In genomic region chr17:26357784-26358183, GRCm38 (mm10) we compare ENCODE assay signal across 13 mouse cellular contexts. TPM values are rescaled to one million over a fixed set of nuclear protein-coding genes. Genes with fewer than 3 reads are reported as not detected.
DNase-seq lines count a peak whose midpoint lies in the region; ATAC-seq lines count a peak whose summit lies in the region.
"Had no signal": no experiment of that assay in that cellular context is flagged by ENCODE, and none has a peak within 500 bp of the region (broad histone marks: within the 10 kb centered on the region; RNA-seq: fewer than 3 reads in every experiment).

No protein-coding gene starts in this region.

- no peaks in the 10 kb centered on the region for H3K9me3 ChIP-seq in lung, embryonic 15.5 days
- H3K9me3 ChIP-seq in neural tube, embryonic 15.5 days (replicated peaks) = no peaks in the 10 kb centered on the region
- H3K9me3 ChIP-seq: forebrain, embryonic 13.5 days; hindbrain, embryonic 10.5 days; liver, embryonic 15.5 days had no signal

- H3K4me3 ChIP-seq in lung, embryonic 15.5 days = no peak overlapping the region
- H3K4me3 ChIP-seq in neural tube, embryonic 15.5 days (replicated peaks) = no peak overlapping the region
- H3K4me3 ChIP-seq: forebrain, embryonic 13.5 days; hindbrain, embryonic 10.5 days; liver, embryonic 15.5 days had no signal

- H3K4me2 ChIP-seq in lung, embryonic 15.5 days = no peak overlapping the region
- no peak overlapping the region for H3K4me2 ChIP-seq in neural tube, embryonic 15.5 days
- H3K4me2 ChIP-seq: forebrain, embryonic 13.5 days; liver, embryonic 15.5 days had no signal

- H3K4me1 ChIP-seq in lung, embryonic 15.5 days = peaks cover 41% of the 10 kb centered on the region
- peaks cover 4% of the 10 kb centered on the region; the same call in 1 of the 2 replicates for H3K4me1 ChIP-seq in neural tube, embryonic 15.5 days

- ATAC-seq in lung, embryonic 15.5 days (ENCODE audit: borderline replicate concordance, extremely low read depth, low FRiP score, low TSS enrichment) = peak; percentile 82
- no peak for ATAC-seq in neural tube, embryonic 15.5 days (ENCODE audit: low FRiP score)
- ATAC-seq: forebrain, embryonic 13.5 days had no signal

- H3K36me3 ChIP-seq in lung, embryonic 15.5 days = no peaks in the 10 kb centered on the region
- H3K36me3 ChIP-seq in neural tube, embryonic 15.5 days = no peaks in the 10 kb centered on the region
- H3K36me3 ChIP-seq: hindbrain, embryonic 10.5 days; liver, embryonic 15.5 days had no signal

- peak; percentile 33 to 46 for DNase-seq in adrenal gland, postnatal 36 days
- DNase-seq in adrenal gland, postnatal 25 days = no peak
- DNase-seq in NIH3T3 (ENCODE audit: low read depth) = peak; percentile 33
- peak; percentile 47 for DNase-seq in kidney, adult 18-20 months
- DNase-seq in neural tube, embryonic 10.5 days (ENCODE audit: extremely low spot score, low spot score) = no peak
- DNase-seq in retina, postnatal 1 day = no peak
- DNase-seq: embryo, embryonic 11 days; right cerebral cortex, postnatal 4 days had no signal

- no peaks in the 10 kb centered on the region for H3K27me3 ChIP-seq in lung, embryonic 15.5 days
- H3K27me3 ChIP-seq in neural tube, embryonic 15.5 days (replicated peaks) = no peaks in the 10 kb centered on the region; the same call in 1 of the 2 replicates
- H3K27me3 ChIP-seq: forebrain, embryonic 13.5 days had no signal

- 22% methylated on average over 4 of the region's 4 CpGs for WGBS in lung, embryonic 15.5 days
- WGBS in neural tube, embryonic 15.5 days = 57% methylated on average over 4 of the region's 4 CpGs

- H3K27ac ChIP-seq in lung, embryonic 15.5 days = 0 out of 2 replicates have a peak overlapping the region, but pooled peaks have one; percentile 35
- H3K27ac ChIP-seq in neural tube, embryonic 15.5 days (replicated peaks) = no peak overlapping the region
- H3K27ac ChIP-seq: forebrain, embryonic 13.5 days; hindbrain, embryonic 10.5 days; liver, embryonic 15.5 days had no signal

- H3K9ac ChIP-seq in lung, embryonic 15.5 days = no peak overlapping the region
- no peak overlapping the region for H3K9ac ChIP-seq in neural tube, embryonic 15.5 days (replicated peaks)
- H3K9ac ChIP-seq: forebrain, embryonic 13.5 days; liver, embryonic 15.5 days had no signal

RNA-seq across cellular contexts. Expression of gene Neurl1b, which starts 56.8 kb away (rescaled TPM):
- 10 to 100 TPM; 43.0 to 57.4 TPM for total RNA-seq in adrenal gland, postnatal 36 days (2021)
- total RNA-seq in adrenal gland, postnatal 25 days (2021) = 49.1 and 57.1 TPM in 2 replicates
- polyA plus RNA-seq in lung, embryonic 15.5 days (2015; fragmentation: Nextera tagmentation; extraction: Ambion mirVana) = 1.8 and 2.0 TPM in 2 replicates
- 1.3 and 1.8 TPM in 2 replicates for polyA plus RNA-seq in neural tube, embryonic 15.5 days (2015; fragmentation: Nextera tagmentation; extraction: Ambion mirVana)

Comparison
In these comparisons a context has a peak if more than half of its experiments do, and no peak if none do; other contexts are left out.
1. DNase-seq: peak in adrenal gland, postnatal 36 days (2 of 2), NIH3T3 (single experiment) and kidney, adult 18-20 months (single experiment); none in adrenal gland, postnatal 25 days (single experiment), neural tube, embryonic 10.5 days (single experiment) and retina, postnatal 1 day (single experiment).